Mouse (Mus musculus) heart, adult 2 months (tissue): Measurements from ENCODE around the gene Stk36.

Source experiments
- CTCF ChIP-seq: fragments of 200-600 bp; IDR thresholded peaks from 2 replicates; pipeline ENCODE4 v1.8.1; 2022; ENCODE audit warnings: antibody characterized with exemption, mild to moderate bottlenecking, moderate library complexity
- EP300 ChIP-seq: fragments of 200-500 bp; IDR thresholded peaks from 2 replicates; pipeline ENCODE4 v1.6.1; 2011; ENCODE audit warnings: low read depth, low read length, control low read depth; ENCODE audit not compliant: insufficient read depth
- POLR2A ChIP-seq: fragments of 200-500 bp; IDR thresholded peaks from 2 replicates; pipeline ENCODE4 v1.6.1; 2011; ENCODE audit warnings: mild to moderate bottlenecking, low read depth, low read length, control low read depth; ENCODE audit not compliant: insufficient read depth

DNA sequence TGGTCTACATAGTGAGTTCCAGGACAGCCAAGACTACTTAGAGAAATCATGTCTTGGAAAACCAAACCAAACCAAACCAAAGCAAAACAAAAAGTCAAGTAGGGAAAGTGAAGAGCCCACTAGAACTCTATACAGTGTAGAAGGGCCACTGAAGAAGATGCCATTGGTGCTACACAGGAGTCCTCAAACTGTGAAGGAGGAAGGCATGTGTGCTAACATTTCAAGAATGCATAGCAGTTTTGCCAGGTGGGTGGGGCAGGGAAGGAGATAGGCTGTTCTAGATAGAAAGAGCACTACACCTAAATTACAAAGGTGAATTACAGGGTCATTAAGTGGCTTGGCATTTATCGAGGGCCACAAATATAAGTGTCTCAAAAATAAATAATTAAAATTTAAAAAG lies 22.9 kb downstream of the Stk36 start:
- TF ChIP-seq CTCF (no peak), POLR2A (no peak), EP300 (no peak)
